Comparison of ENCODE assay signal across 8 mouse cellular contexts in the genomic region with DNA sequence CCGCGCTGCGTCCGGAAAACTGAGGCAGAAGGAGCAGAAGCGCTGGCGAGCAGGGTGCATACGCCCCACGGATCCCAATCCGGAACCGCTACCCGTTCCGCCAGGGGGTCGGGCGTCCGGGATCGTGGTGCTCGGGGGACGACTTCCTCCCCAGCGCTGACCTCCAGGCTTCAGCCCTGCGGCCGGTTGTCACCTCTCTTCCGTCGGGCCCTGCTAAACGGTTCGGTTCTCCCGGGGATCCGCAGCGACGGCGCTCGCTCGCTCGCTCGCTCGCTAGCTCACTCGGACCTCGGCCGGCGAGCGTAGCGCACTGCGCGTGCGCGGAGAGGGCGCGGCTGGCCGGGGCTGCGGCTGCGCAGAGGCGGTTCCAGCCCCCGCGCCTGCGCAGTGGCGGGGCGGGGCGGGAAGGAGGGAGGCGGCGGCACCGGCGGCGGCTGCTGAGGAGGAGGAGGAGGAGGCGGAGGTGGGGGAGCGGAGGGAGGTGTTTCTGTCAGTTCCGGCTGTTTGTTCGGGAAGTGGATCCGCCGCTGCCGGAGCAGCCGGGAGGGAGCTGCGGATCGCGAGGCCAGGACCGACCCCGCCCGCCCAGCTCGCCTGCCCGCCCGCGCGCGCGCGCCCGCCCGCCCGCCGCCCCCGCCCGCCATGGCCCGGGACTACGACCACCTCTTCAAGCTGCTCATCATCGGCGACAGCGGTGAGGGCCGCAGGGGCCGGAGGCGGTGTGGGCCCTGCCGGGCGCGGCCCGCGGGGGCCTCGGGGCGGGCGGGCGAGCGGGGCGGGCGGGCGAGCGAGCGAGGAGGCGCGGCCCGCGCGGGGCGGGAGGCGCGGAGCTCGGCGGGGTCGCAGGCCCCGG. TPM values are rescaled to one million over a fixed set of nuclear protein-coding genes. Genes with fewer than 3 reads are reported as not detected.
DNase-seq lines count a peak whose midpoint lies in the region; ATAC-seq lines count a peak whose summit lies in the region.

A gene (plus strand): TSS at position 404 of the 853 bp plus-strand sequence.

- peak; percentile 96 for DNase-seq in Muller cell, postnatal 12 days (ENCODE audit: inconsistent ontology term)
- DNase-seq in cerebellum, adult 9-11 months, result peak; percentile 96
- peak; percentile 87 to 92 for DNase-seq in frontal cortex, postnatal 10 days (ENCODE audit: low spot score in 2 of 2)
- peak; percentile 89 to 94 for DNase-seq in layer of hippocampus, postnatal 14 days (ENCODE audit: low spot score in 2 of 2)
- DNase-seq in lung, postnatal 14 days, result peak; percentile 95
- peak; percentile 84 for DNase-seq in retina, adult 2 months (ENCODE audit: low read depth, low spot score)
- DNase-seq in thymus, postnatal 36 days, result peak; percentile 96 to 97

- H3K36me3 ChIP-seq in hindbrain, embryonic 12.5 days, result no peaks in the 10 kb centered on the region

- H3K9ac ChIP-seq in hindbrain, embryonic 12.5 days, result peak within 1 kb of the TSS; percentile 86

- ATAC-seq in hindbrain, embryonic 12.5 days (ENCODE audit: low FRiP score), result peak; percentile 83

- peak within 1 kb of the TSS; percentile 76 for H3K4me3 ChIP-seq in hindbrain, embryonic 12.5 days

- H3K27me3 ChIP-seq in hindbrain, embryonic 12.5 days, result no peaks in the 10 kb centered on the region

- no peaks in the 10 kb centered on the region for H3K9me3 ChIP-seq in hindbrain, embryonic 12.5 days (replicated peaks)

- H3K27ac ChIP-seq in hindbrain, embryonic 12.5 days, result peak within 1 kb of the TSS; percentile 93

- H3K4me2 ChIP-seq in hindbrain, embryonic 12.5 days (replicated peaks), result peak within 1 kb of the TSS; percentile 83

- under 1% methylated on average over 58 of the region's 125 CpGs for WGBS in hindbrain, embryonic 12.5 days

- peaks cover 45% of the 10 kb centered on the region for H3K4me1 ChIP-seq in hindbrain, embryonic 12.5 days

RNA-seq across cellular contexts. Expression of the gene that starts here (rescaled TPM):
- 19.7 and 20.6 TPM in 2 replicates for polyA plus RNA-seq in hindbrain, embryonic 12.5 days (2016; fragmentation: Nextera tagmentation; extraction: Ambion mirVana)
- total RNA-seq in layer of hippocampus, postnatal 14 days (2021), result 10 to 100 TPM; 81.3 to 88.6 TPM

Comparison
In these comparisons a context has a peak if more than half of its experiments do, and no peak if none do; other contexts are left out.
1. Peak in every context shown above with its lines: DNase-seq, ATAC-seq, H3K4me3 ChIP-seq and H3K27ac ChIP-seq.